Mouse (Mus musculus): Measurements from ENCODE around the gene Pnldc1.

DNA sequence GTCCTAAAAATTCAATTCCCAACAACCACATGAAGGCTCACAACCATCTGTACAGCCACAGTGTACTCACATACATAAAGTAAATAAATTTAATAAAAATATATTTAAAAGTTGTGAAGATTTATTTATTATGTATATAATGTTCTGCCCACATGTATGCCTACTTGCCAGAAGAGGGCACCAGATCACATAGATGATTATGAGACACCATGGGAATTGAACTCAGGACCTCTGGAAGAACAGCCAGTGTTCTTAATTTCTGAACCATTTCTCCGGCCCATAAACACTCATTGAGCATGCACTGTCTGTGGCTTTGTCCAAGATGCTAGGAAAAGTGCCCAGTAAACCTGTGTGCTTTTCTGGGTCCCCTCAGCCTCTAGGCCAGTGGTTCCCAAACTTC lies 28.8 kb downstream of the Pnldc1 start:
- no peak for TF ChIP-seq CTCF (IDR thresholded peaks at IDR 0.05; ENCODE audit: borderline replicate concordance, control insufficient read depth, extremely low read depth, insufficient read depth, low read length, poor library complexity)
- TF ChIP-seq POLR2A (IDR thresholded peaks at IDR 0.05; ENCODE audit: control insufficient read depth, extremely low read depth, insufficient read depth, low read length, poor library complexity), result no peak
